Mouse (Mus musculus) limb, embryonic 14.5 days (tissue): ENCODE results near the gene Tm4sf19. TPM values are rescaled to one million over a fixed set of nuclear protein-coding genes. Genes with fewer than 3 reads are reported as not detected.
"Not testable (repeated sequence)": the region's sequence is repeated elsewhere in the genome, so short reads cannot be mapped to it uniquely, and the experiment has no call there.

Experiments used
- ATAC-seq: fragments of 200-750 bp; cut with Nextera tagmentation; 2 replicates; pipeline ENCODE4 v1.8.0; 2017; ENCODE audit warnings: low read depth, moderate number of reproducible peaks, moderate TSS enrichment; ENCODE audit not compliant: low FRiP score
- DNase-seq: peaks from one replicate; pipeline ENCODE4 v3.0.0-alpha.2; 2015; ENCODE audit warnings: low spot score
- H3K27ac ChIP-seq: fragments of 300-500 bp; sonication (generic); replicated peaks from 2 replicates; pipeline ENCODE4 v1.5.1; 2014; ENCODE audit warnings: low read depth, mild to moderate bottlenecking, low read length, moderate library complexity, mixed read lengths
- H3K27me3 ChIP-seq: fragments of 300-500 bp; sonication (generic); 2 replicates; pipeline ENCODE4 v1.6.1; 2014; ENCODE audit warnings: low read length, mixed read lengths; ENCODE audit not compliant: control insufficient read depth, insufficient read depth
- H3K36me3 ChIP-seq: fragments of 300-500 bp; sonication (generic); 2 replicates; pipeline ENCODE4 v1.6.1; 2014; ENCODE audit warnings: mild to moderate bottlenecking, low read length, moderate library complexity, mixed read lengths; ENCODE audit not compliant: control insufficient read depth, insufficient read depth
- H3K4me1 ChIP-seq: fragments of 300-500 bp; sonication (generic); 2 replicates; pipeline ENCODE4 v1.6.1; 2014; ENCODE audit warnings: antibody characterized with exemption, low read length, mixed read lengths; ENCODE audit not compliant: control insufficient read depth, insufficient read depth
- H3K4me2 ChIP-seq: fragments of 300-500 bp; sonication (generic); replicated peaks from 2 replicates; pipeline ENCODE4 v1.6.1; 2014; ENCODE audit warnings: low read depth, mild to moderate bottlenecking, low read length, moderate library complexity; ENCODE audit not compliant: severe bottlenecking
- H3K4me3 ChIP-seq: fragments of 300-500 bp; sonication (generic); replicated peaks from 2 replicates; pipeline ENCODE4 v1.5.1; 2014; ENCODE audit warnings: low read length
- H3K9ac ChIP-seq: fragments of 300-500 bp; sonication (generic); 2 replicates; pipeline ENCODE4 v1.6.1; 2014; ENCODE audit warnings: mild to moderate bottlenecking, low read depth, low read length, moderate library complexity; ENCODE audit not compliant: severe bottlenecking
- H3K9me3 ChIP-seq: fragments of 300-500 bp; sonication (generic); 2 replicates; pipeline ENCODE4 v1.6.1; 2016; ENCODE audit warnings: low read length; ENCODE audit not compliant: control insufficient read depth
- POLR2A ChIP-seq: fragments of 200-500 bp; IDR thresholded peaks from 2 replicates; pipeline ENCODE4 v1.8.0; 2012; ENCODE audit warnings: inconsistent platforms, mild to moderate bottlenecking, moderate library complexity, borderline replicate concordance; ENCODE audit not compliant: insufficient read depth, insufficient read length; ENCODE audit errors: extremely low read depth
- WGBS: fragments of 180-500 bp; shearing (Covaris S2); extraction: QIAGEN DNeasy Blood & Tissue Kit; methylation state at CpG from one replicate; pipeline ENCODE4 v1.1.7; 2014; 5-methylcytosine and 5-hydroxymethylcytosine counted together
- polyA plus RNA-seq, 2 experiments: library from polyadenylated mRNA; depleted of rRNA in 1 of 2; stranded (reverse) in 1 of 2; unstranded in 1 of 2; fragments of >200 nt; fragmentation: Nextera tagmentation in 1 of 2; extraction: Ambion mirVana in 1 of 2; gene quantifications; 2 replicates each; pipeline versions ENCODE4 v1.2.1 to v1.2.3; 2012 to 2014

Tm4sf19 gene
- polyA plus RNA-seq, 2 experiments = 0.15 to 0.24 TPM

GRCm38 (mm10) chr16:32434066-32434465 is 33.8 kb downstream of the Tm4sf19 start:
- Histone ChIP-seq H3K4me1 (peaks cover 9% of the 10 kb centered on the region), H3K36me3 (no peaks in the 10 kb centered on the region), H3K9me3 (no peaks in the 10 kb centered on the region), H3K4me3 (no peak overlapping the region), H3K27me3 (no peaks in the 10 kb centered on the region), H3K27ac (no peak overlapping the region), H3K9ac (no peak overlapping the region), H3K4me2 (no peak overlapping the region)
- no peak for DNase-seq
- no peak for ATAC-seq
- TF ChIP-seq POLR2A = no peak
- WGBS = 57% methylated on average over 6 of the region's 6 CpGs

GRCm38 (mm10) chr16:32434691-32435090 is 34.4 kb downstream of the Tm4sf19 start:
- peaks cover 7% of the 10 kb centered on the region for H3K4me1 ChIP-seq

DNA sequence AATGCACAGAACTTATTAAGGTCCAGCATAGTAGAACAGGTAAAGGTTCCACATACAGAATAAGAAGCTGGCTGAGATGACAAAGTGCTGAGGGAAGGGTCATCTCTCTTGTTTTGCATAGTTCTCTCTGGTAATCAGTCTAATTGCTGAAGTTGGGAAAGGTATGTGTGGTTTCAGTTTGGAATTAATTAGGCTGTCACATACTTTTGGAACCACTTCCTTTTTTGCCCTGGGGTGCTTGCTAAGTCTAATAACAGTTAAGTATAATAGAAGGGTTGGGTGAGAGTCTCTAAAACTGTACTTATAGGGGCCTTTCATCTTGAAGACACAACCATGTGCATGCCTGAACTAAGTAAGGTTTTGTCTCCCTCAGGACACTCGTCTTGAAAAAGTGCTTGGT is 36.4 kb downstream of the Tm4sf19 start:
- Histone ChIP-seq H3K27me3 (no peaks in the 10 kb centered on the region), H3K4me1 (peaks cover 3% of the 10 kb centered on the region; the same call in 1 of the 2 replicates), H3K27ac (no peak overlapping the region), H3K4me2 (no peak overlapping the region), H3K9ac (no peak overlapping the region), H3K9me3 (no peaks in the 10 kb centered on the region), H3K4me3 (no peak overlapping the region), H3K36me3 (0 out of 2 replicates have a peak, but pooled peaks cover 2% of the 10 kb centered on the region)
- TF ChIP-seq POLR2A = no peak
- 50% methylated on average over 1 of the region's 1 CpGs for WGBS
- ATAC-seq (no peak), DNase-seq (no peak)

More at GRCm38 (mm10) chr16:32434691-32435090, 34.4 kb downstream of the Tm4sf19 start:
- Histone ChIP-seq H3K4me3 (no peak overlapping the region), H3K9me3 (no peaks in the 10 kb centered on the region), H3K9ac (no peak overlapping the region), H3K27ac (no peak overlapping the region), H3K36me3 (no peaks in the 10 kb centered on the region), H3K27me3 (no peaks in the 10 kb centered on the region), H3K4me2 (no peak overlapping the region)
- TF ChIP-seq POLR2A = no peak
- DNase-seq (no peak), ATAC-seq (no peak)

DNA sequence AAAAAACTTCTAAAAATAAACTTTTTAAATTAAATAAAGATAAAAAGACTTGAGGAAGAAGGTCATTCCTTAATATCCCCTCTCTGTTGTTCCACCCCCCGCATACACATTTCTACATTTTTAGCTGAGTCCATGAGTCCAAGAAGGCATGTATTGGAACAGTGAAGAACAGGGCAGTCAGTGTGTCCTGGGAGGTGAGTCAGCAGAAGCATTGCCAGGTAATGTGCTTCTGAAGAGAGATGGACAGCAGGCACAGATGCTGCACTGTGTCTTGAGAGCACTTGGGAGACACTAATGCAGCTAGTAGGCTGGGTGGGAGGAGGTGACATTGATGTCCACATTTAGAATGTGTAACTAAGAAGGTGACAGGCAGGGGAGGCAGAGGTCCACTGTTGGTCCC is 37.0 kb downstream of the Tm4sf19 start:
- WGBS = 90% methylated on average over 1 of the region's 1 CpGs
- Histone ChIP-seq H3K27me3 (no peaks in the 10 kb centered on the region), H3K9me3 (no peaks in the 10 kb centered on the region), H3K27ac (no peak overlapping the region), H3K4me3 (no peak overlapping the region), H3K36me3 (0 out of 2 replicates have a peak, but pooled peaks cover 2% of the 10 kb centered on the region), H3K9ac (no peak overlapping the region), H3K4me1 (no peaks in the 10 kb centered on the region), H3K4me2 (no peak overlapping the region)
- DNase-seq (no peak), ATAC-seq (no peak)
- no peak for TF ChIP-seq POLR2A

- TF ChIP-seq POLR2A = no peak
- no peaks in the 10 kb centered on the region for H3K9me3 ChIP-seq
- H3K36me3 ChIP-seq = 0 out of 2 replicates have a peak, but pooled peaks cover 2% of the 10 kb centered on the region
- no peak overlapping the region for H3K4me2 ChIP-seq
- no peak overlapping the region for H3K9ac ChIP-seq
- no peak overlapping the region for H3K27ac ChIP-seq
- H3K4me1 ChIP-seq = no peaks in the 10 kb centered on the region
- DNase-seq (no peak), ATAC-seq (no peak)
- H3K4me3 ChIP-seq = no peak overlapping the region
- no peaks in the 10 kb centered on the region for H3K27me3 ChIP-seq
- 86% methylated on average over 3 of the region's 3 CpGs for WGBS
Measured at GRCm38 (mm10) chr16:32441432-32441831, 41.1 kb downstream of the Tm4sf19 start.

- H3K36me3 ChIP-seq, H3K27me3 ChIP-seq, H3K27ac ChIP-seq, H3K4me2 ChIP-seq, H3K4me1 ChIP-seq, ATAC-seq, H3K9me3 ChIP-seq, DNase-seq, H3K4me3 ChIP-seq, H3K9ac ChIP-seq: not testable (repeated sequence)
- 89% methylated on average over 3 of the region's 3 CpGs for WGBS
Measured at GRCm38 (mm10) chr16:32444615-32445014, 44.3 kb downstream of the Tm4sf19 start.
